Mouse (Mus musculus) c-Kit-negative CD71-positive TER-119-positive erythroid progenitor cells, embryonic 14.5 days (primary cell): ENCODE data around the gene Map3k5.

ENCODE experiments used
- DNase-seq: peaks from one replicate; pipeline ENCODE4 v3.0.0-alpha.2; 2013; ENCODE audit warnings: low read depth, low spot score

Gene Map3k5

DNA sequence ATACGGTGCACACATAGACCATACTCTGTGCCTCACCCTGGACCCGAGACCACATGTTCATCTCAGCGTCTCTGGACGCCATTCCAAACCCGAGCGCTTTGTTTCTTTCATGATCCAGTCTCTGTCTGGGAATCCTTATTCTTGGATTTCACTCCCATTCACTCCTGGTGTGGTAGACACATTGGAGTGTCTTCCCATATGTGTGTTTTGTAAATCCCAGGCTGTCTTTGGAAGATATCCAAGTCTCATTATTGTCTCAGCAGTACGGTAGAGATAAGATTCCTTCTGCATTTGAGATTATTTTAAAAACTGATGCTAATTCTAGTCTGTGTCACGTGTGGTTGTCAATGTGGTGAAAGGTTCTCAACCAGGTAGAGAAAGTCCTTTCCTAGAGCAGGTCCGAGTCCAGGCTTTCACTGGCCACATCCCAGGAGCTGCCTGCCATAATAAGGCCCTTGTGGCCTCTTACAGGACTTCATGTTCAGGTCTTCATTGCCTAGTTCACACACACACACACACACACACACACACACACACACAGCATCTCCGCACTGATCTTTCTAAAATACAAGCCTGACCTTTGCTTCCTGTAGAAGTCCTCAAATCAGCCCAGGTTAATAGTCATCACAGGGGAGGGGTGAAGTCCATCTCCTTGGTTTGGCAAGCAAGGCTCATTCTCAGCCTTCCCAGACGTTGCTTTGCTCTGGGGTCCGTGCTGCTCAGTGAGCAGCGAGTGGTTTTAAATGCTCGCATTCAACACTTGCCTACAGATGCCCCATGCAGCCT, 122.8 kb downstream of the Map3k5 start:
- no peak for DNase-seq

DNA sequence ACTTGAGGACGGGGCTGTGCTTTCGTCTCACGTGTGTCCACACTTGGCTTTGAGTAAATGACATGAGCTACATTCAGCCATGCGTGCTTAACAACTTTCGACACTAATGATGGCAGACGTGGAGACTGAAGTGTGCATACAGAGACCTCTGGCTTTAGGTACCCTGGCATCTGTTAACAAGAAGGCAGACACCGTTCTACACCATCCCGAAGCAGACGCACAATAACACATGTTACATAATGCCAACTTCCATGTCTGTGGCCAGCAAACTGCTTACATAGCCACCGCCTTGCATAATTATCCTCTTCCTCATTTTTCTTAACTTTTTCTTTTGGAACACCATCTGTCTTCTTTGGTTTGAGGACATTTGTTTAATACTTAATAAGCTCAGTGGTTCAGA, 123.8 kb downstream of the Map3k5 start:
- DNase-seq: no peak

DNA sequence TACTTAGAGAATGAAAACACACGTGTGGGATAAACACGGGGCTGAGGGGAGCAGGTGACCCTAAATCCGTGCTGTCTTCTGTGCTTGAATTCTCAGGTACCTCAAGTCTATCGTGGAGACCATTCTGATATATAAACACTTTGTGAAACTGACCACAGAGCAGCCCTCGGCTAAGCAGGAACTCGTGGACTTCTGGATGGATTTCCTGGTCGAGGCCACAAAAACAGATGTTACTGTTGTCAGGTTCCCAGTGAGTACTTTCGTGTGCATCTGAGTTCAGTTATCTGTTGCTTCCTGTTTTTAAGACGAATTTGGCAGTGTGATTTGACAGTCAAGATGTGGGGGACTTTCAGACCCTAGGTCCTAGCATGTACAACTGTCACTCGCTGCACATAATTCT, 124.6 kb downstream of the Map3k5 start:
- DNase-seq: no peak

DNA sequence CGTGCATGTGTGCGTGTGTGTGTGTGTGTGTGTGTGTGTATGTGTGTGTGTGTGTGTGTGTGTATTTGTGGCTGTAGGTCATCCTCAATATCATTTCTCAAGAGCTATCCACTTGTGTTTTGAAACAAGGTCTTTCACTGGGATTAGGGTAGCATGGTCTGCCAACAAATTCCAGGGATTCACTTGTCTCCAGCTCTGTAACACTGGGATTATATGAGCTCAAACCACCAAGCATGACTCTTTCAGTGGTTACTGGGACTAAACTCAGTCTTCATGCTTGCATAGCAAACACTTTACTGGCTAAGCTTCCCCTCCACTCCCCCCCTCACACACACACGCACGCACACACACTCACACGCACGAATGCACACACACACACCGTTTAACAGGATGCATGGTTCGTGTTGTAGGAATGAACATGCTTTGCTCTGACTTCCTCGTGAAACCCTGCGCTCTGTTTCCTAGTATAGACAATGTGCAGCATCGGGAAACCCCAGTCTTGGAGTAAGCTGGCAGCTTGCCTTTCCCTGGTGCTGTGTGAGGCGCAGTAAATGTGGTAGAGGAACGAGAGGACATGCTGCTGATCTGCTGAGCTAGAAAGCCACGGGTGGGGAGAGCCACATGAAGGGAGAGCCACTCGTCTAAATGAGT, 126.2 kb downstream of the Map3k5 start:
- DNase-seq: no peak

DNA sequence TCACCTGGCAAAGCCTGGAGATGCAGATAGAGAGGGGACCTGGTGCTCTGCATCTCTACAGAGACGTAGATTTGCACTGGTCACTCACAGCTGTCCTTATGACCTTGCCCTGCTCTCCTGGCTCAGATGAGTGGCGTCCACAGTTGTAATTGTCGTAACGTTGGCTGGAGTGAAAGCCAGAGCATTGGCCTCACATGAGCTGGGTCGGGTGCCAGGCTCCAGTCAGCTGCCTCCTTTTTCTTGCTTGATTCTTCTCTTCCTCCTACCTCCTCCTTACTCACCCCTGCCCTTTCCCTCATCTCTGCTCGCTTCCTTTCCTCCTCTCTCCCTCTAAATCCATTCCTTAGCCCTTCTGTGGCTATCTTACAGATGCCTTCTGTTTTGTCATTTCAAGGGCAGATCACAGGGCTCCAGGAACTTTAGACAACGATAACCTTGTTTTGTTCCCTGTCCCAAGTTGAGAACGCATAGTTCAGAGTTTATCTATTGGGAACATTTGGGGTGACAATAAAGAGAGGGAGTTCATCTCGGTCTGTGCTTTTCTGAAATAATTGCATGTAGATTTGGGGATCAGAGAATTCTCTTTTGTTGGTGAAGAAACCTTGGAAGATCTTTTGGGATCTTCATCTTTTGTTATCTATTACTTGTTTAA, 130.4 kb downstream of the Map3k5 start:
- DNase-seq: no peak

DNA sequence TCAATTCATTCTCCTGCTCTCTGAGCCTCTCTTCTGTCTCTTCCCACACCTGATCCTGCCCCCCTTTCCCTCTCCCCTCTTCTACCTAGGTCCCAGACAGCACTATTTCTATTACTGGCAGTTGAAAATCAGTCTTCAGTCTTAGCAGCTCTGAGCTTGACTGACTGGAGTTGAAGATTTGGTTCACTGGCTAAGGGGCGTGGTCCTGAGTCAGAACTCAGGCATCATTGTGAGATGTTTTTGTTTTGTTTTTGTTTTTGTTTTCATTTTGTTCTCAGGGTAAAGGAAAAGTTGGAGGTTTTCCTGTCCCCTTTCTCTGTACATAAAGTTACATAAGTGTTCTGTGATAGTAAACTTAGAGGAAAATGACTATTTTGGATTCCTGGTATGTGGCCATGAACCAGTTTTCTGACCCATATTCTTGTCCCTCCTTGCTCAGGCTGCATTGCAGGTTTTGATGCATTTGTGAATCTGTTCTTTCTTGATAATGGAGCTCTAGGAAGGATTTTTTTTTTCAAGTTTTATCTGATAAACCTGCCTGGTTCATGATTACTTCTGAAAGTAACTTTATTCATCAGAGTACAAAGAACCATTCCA, 131.9 kb downstream of the Map3k5 start:
- DNase-seq: no peak

DNA sequence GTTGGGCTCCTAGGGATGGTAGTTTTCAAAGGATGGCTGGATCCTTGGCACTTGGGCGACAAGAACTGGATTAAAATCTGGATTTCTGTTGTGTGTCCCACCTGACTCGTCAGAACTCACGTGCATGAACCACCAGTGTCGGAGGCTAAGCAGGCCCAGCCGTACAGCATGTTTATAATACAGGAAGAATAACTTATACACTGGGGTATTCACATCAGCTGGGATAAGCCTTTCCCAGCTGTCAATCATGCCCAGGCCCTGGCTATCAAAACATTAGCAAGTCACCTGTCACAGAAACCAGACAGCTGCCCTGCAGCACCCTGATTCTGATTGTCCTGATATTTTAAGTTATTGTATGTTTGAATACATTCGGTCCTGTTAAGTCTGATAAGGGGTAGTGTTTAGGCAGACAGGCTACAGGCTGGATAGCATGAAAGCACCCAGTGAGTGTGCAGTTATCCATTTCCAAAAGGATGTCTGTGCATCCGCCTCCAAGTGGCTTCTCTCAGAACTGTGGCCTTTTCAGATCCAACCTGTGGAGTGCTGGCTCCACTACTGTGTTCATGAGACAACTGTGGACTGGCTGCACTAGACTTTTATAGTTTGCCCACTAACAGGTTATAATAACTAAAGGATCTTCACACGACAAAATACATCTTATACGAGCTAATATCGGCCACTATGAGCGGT, 135.6 kb downstream of the Map3k5 start:
- no peak for DNase-seq

DNA sequence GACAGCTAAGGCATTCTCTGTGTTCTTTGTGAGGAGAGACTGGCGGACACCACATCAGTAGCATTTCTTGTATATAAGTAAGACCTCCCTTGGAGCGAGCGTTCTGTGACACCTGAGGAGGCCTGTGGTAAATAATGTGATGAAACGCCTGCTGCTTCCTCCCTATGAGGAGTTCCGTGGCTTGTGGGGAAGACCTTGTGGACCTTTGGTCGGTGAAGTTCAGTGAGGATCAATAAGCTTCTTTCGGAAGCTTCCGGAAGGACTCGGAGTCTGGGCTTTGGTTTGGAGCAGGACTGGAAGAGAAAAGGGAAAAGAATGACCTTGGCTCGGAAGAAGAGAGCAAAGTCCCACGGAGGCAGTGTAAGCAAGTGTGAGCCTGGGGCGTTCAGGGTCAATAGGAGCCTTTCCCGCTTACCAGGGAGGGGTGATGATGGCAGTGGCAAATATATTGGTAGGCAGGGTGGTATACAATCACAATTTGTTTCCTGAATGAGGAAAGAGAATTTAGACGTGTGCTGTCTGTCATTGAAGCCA, 136.4 kb downstream of the Map3k5 start:
- DNase-seq: no peak

DNA sequence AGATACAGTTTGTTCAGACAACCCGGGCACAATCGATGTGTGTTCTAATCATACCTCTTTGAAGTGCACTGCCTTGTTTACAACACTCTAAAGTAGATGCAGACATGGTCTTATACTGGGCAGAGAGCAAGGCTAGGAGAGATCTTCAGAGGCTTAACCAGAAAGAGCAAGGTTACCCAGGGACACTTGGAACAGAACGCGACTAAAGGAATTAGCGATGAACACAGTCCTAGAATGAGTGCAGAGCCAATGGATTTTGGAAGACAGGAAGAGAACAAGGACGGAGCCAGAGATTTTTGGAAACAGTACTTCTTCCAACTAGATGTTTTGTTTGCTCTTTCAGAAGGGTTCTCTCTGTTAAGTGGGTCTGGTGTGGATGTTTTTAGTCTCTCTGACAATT, 137.4 kb downstream of the Map3k5 start:
- DNase-seq: no peak

DNA sequence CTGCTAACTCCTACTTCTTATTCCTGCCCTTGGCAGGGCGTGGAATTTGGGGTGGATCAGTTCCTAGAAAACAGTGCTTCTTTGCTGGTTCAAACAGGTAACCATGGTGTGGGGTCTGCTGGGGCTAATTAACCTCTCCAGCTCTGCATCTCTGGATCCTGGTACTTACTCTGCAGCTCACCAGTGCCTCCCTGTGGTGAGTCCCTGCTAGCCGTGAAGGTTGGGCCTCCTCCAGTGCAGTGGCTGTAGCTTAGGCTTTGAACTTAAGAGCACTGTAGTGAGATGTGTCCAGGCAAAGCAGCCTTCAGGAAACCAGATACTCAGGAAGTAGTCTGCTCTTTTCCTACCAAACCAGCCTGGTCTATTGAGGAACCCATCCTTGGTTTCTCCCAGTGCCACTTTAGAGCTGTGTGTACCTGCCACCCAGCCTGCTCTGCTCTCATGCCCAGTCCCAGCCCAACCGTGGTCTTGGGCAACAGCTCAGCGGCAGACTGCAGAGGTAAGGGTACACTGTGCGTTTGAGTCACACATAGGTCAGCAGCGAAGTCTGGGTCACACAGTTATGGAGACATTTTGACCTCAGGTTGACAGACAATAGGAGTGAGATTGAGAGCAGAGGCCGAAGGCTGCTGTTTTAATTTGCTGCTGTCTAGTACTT, 139.1 kb downstream of the Map3k5 start:
- DNase-seq: no peak

DNA sequence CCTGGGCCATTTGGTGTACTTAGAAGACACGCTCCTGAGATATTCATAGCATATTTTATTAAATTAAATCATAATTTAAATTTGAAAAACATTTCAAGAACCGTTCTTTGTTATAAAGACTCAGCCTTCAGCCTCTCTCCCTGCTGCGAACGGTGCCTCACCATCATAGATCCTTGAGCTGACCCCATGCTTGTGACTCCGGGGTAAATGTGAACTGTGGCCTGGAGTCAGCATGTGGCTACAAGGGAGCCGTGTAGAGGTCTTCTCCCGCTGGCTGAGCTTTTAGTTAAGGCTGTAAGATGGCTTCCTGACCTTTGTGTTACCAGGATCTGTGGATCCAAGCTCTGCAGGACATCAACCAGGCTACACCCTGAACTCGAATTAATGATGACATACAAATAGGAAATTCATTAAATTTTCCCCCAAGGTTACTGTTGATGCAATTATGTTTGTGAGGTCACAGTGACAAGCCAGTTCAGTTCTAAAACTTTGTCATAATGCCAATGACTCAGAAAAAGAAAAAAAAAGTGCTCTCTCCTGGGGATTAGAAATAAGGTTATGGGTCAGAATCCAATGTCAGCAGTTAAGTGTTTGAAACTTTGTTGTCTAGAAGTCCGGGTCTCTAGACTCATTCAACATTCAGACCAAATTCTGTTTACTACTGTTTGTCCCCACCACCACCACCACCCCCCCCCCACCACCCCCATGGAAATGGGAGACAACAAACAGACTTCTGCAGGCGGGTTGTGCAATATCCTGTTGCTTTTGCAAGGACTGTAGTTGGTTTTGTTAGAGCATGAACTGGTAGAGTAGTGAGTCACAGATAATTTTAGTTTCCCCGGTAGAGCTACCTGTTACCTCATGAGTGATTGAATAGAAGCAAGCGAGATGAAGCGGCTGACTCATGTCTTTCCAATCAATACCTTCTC, 142.5 kb downstream of the Map3k5 start:
- DNase-seq: no peak

DNA sequence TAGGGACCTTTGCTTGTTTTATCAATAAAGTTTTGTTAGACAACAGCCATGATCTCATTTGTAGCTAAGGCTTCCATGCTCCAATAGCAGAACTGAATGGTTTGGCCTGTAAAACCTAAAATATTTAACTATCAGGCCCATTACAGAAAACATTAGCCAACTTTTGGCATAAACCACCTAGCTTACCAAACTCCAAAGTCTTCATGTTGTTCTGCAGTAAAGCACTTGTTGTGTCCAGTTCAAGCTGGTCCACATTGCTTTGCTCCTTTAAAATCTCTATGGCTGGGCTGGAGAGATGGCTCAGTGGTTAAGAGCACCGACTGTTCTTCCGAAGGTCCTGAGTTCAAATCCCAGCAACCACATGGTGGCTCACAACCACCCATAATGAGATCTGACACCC, 144.1 kb downstream of the Map3k5 start:
- DNase-seq: no peak

DNA sequence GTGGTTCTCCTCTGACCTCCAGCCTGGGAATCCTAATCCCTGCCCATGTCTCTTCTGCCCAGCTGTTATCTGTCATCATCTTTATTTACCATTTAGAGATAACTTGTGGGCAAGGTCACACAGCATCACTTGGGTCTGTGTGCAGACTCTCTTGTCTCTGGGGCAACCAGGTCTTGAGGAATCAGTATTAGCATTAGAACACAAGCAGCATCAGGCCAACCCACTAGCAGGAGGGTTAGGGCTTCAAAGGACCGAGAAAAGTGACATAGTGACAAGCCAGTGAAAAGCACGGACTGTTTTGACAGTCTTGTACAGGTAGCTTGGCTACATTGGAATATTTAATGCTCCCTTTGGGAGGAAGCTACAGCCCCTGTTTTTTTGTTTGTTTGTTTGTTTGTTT, 153.6 kb downstream of the Map3k5 start:
- DNase-seq: no peak

DNA sequence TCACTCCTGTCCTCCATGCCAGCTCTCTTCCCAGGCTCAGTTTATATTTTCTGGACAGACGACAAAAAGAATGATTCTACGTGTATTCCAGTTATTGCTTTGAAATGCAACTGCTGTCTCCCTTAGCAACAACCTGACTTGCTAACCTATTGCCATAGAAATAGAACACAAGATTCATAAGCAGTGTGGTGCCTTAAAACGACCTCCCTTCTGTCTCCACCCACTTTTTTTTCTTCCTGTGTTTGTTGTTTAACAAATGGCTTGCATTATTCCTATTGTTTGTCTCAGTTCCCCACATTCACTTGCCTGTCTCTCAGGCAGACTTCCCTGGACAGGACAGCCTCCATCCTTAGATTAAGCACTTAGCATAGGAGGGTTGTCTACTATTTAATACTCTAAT, 154.8 kb downstream of the Map3k5 start:
- no peak for DNase-seq

DNA sequence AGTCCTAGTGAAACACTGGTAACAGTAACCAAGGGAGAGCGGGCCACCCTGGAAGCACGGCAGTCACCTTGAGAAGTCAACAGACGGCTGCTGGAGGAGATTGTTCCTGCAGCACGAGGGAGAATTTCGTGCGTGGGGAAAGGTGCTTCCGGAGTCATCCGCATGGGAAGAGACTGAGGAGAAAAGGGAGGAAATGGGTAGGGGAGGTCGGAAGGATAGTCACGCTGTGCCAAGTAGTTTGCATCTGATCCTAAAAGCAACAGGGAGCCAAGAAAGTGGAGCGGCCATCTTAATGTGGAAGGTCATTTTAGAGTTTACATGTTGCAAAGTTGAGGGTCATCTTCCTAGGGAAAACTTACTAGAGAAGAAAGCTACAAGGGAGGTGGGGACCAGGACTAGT, 155.9 kb downstream of the Map3k5 start:
- DNase-seq: no peak

DNA sequence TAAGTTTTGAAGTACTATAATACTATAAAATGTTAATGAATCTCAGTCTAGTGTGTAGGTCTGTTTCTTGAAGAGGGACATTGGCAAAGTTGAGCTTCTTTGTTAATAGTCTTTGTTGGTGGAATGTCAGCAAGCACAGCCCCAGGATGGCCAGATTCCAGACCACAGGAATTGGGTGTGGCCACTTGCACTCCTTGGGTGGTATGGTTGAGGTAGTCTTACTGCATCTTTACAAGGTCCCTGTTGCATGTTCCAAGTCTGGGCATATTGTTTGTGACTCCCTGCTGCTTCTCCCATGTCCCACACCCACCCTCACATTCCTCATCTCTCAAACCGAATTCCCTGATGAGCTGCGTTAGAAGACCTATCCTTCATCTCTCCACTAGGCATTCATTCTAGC, 157.1 kb downstream of the Map3k5 start:
- no peak for DNase-seq

DNA sequence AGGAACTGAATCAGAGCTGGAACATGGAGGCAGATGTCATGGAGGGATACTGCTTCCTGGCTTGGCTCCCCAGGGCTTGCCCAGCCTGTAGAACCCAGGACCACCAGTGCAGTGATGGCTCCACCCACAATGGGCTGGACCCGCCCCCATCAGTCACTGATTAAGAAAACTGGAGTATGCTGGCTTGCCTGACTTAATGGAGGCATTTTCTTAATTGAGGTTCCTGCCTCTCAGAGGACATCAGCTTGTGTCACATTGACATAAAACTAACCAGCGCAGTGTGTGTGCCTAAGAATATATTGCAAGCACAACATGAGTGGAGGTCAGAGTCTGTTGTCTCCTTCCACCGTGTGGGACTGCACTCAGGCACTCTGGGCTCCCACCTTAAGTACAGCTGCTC, 158.1 kb downstream of the Map3k5 start:
- DNase-seq: no peak

DNA sequence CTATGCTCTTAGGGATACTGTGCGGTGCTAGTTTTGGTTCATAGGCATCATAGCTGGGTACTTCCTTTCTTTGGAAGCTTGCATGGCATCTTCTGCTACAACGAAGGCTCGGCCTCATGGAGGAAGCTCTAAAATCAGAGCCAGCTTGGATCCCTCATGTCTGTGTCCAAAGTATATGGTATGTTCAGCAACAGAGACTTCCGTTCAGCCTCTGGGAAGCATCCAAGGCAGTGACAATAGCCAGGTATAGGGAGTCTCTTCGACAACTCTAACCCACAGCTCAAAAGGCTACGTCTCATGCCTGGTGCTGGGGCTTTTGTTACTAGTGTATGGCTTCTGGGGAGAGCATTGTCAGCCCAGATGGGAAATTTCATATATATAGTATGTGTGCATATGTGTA, 167.2 kb downstream of the Map3k5 start:
- no peak for DNase-seq

DNA sequence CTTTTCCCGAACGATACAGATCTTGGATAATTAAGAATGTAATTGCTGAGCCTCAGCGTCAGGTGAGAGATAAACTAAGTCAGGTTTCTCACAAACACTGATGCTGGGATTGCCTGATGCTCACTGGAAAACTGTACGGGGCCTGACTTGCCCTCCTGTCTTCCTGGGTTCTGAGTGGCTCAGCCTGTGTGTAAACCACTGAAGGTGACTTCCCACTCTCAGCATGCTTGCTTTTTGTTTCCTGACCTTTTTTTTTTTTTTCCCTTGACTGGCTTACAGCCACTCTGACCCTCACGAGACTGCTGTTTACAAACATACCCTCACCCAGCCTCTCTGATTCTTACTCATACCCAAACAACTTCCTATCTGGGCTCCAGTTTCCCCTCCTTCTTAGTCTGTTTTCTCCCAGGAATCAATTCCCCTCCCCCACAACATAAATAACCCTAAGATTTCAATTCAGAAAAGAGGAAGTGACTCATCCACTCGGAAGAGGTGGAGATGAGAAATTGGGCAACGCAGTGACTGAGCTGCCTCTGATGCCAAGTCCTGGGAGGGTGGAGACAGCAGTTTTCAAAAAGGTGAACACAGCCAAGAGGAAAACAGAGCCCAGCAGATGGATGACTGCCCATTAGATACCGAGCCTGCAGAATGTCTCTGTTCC, 170.1 kb downstream of the Map3k5 start:
- no peak for DNase-seq

DNA sequence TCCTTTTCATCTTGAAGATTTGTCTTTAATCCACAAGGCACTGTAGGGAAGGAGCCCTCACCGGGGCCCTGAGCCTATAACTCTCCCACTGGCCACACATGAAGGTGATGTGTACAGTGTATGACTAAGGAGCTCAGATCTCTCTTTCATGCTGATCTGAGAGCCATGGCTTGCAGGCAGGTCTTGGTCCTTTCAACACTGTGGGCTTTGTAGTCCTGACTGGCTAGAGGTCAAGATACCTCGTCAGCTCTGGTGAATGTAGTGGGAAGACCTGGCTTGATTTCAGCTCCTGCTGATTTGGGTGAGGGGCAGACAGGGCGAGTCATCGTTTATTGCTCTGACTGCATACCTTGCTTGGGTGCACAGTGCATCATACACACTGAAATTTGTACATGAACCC, 171.3 kb downstream of the Map3k5 start:
- no peak for DNase-seq
